Mouse (Mus musculus) CH12.LX (cell line): ENCODE data around the gene Ufd1. TPM values are rescaled to one million over a fixed set of nuclear protein-coding genes. Genes with fewer than 3 reads are reported as not detected.

Experiments used
- DNase-seq: peaks from one replicate; pipeline ENCODE4 v3.0.0-alpha.2; 2013; ENCODE audit errors: extremely low read depth
- H3K27ac ChIP-seq: 2 replicates; pipeline ENCODE4 v1.5.1; 2012; ENCODE audit warnings: low read depth, mild to moderate bottlenecking, control low read depth, moderate library complexity; ENCODE audit not compliant: insufficient read depth
- H3K27me3 ChIP-seq: replicated peaks from 2 replicates; pipeline ENCODE3; 2012; ENCODE audit warnings: inconsistent platforms
- H3K36me3 ChIP-seq, 2 experiments: replicated peaks in 1 of 2; 2 replicates each; pipeline versions ENCODE3 to v1.6.1; 2012; ENCODE audit warnings: inconsistent platforms in 1 of 2, low read length in 1 of 2, mild to moderate bottlenecking in 1 of 2, mixed read lengths in 1 of 2, moderate library complexity in 1 of 2; ENCODE audit not compliant: control insufficient read depth in 1 of 2, insufficient read depth in 1 of 2
- H3K4me1 ChIP-seq, 2 experiments: 2 replicates each; pipeline ENCODE4 v1.6.1; 2012; ENCODE audit warnings: inconsistent platforms in 1 of 2, moderate library complexity in 1 of 2; ENCODE audit not compliant: insufficient read depth in 2 of 2, control insufficient read depth in 1 of 2
- H3K4me2 ChIP-seq: 2 replicates; pipeline ENCODE4 v1.6.1; 2012; ENCODE audit warnings: low read depth, mild to moderate bottlenecking, control low read depth; ENCODE audit not compliant: poor library complexity, insufficient read depth, severe bottlenecking
- H3K4me3 ChIP-seq, 3 experiments: fragments of 150-350 bp in 1 of 3; sonication (generic) in 1 of 3; replicated peaks in 1 of 3; 2 replicates each; pipeline versions ENCODE3 to v1.5.1; 2011 to 2012; ENCODE audit warnings: low read depth in 2 of 3, low read length in 2 of 3, mild to moderate bottlenecking in 2 of 3, moderate library complexity in 2 of 3, control low read depth in 1 of 3, improper control_type of control experiment in 1 of 3, inconsistent platforms in 1 of 3, mixed read lengths in 1 of 3; ENCODE audit not compliant: poor library complexity in 1 of 3
- H3K79me2 ChIP-seq: replicated peaks from 2 replicates; pipeline ENCODE4 v1.6.1; 2012; ENCODE audit warnings: mild to moderate bottlenecking, moderate library complexity; ENCODE audit not compliant: control insufficient read depth, poor library complexity, insufficient read depth, severe bottlenecking; ENCODE audit errors: extremely low read depth
- H3K9ac ChIP-seq: 2 replicates; pipeline ENCODE4 v1.6.1; 2012; ENCODE audit warnings: low read depth, mild to moderate bottlenecking, control low read depth, moderate library complexity; ENCODE audit not compliant: insufficient read depth
- H3K9me3 ChIP-seq: replicated peaks from 2 replicates; pipeline ENCODE3; 2012; ENCODE audit warnings: low read length, inconsistent platforms, mixed read lengths
- BHLHE40 ChIP-seq: IDR thresholded peaks from 2 replicates; pipeline ENCODE4 v1.6.1; 2011; ENCODE audit warnings: mild to moderate bottlenecking, low read depth, low read length, improper control_type of control experiment
- CHD1 ChIP-seq: IDR thresholded peaks from 2 replicates; pipeline ENCODE4 v1.6.1; 2012; ENCODE audit warnings: low read depth, low read length, improper control_type of control experiment, inconsistent platforms
- CTCF ChIP-seq, 2 experiments: IDR thresholded peaks in 1 of 2; conservative IDR thresholded peaks in 1 of 2; 2 replicates each; pipeline ENCODE4 v1.5.1; 2011 to 2012; ENCODE audit warnings: low read depth in 2 of 2, low read length in 2 of 2, improper control_type of control experiment in 1 of 2, inconsistent platforms in 1 of 2, mild to moderate bottlenecking in 1 of 2, moderate library complexity in 1 of 2
- ELF1 ChIP-seq: IDR thresholded peaks from 2 replicates; pipeline ENCODE4 v1.6.1; 2014; ENCODE audit warnings: low read depth, mild to moderate bottlenecking, inconsistent platforms, low read length, improper control_type of control experiment
- ETS1 ChIP-seq: conservative IDR thresholded peaks from 2 replicates; pipeline ENCODE4 v1.6.1; 2012; ENCODE audit warnings: low read depth, mild to moderate bottlenecking, inconsistent platforms, low read length, improper control_type of control experiment, moderate library complexity
- HCFC1 ChIP-seq: IDR thresholded peaks from 2 replicates; pipeline ENCODE4 v1.6.1; 2012; ENCODE audit warnings: low read depth, mild to moderate bottlenecking, inconsistent platforms, low read length, improper control_type of control experiment
- IRF4 ChIP-seq: IDR thresholded peaks from 2 replicates; pipeline ENCODE4 v1.6.1; 2014; ENCODE audit warnings: low read depth, mild to moderate bottlenecking, inconsistent platforms, low read length, improper control_type of control experiment
- JUN ChIP-seq: IDR thresholded peaks from 2 replicates; pipeline ENCODE4 v1.6.1; 2011; ENCODE audit warnings: low read depth, mild to moderate bottlenecking, low read length, improper control_type of control experiment, moderate library complexity; ENCODE audit not compliant: insufficient read depth
- KAT2A ChIP-seq: IDR thresholded peaks from 2 replicates; pipeline ENCODE4 v1.6.1; 2012; ENCODE audit warnings: low read length, improper control_type of control experiment, inconsistent platforms; ENCODE audit not compliant: insufficient replicate concordance
- MAFK ChIP-seq: IDR thresholded peaks from 2 replicates; pipeline ENCODE4 v1.6.1; 2011; ENCODE audit warnings: low read length, improper control_type of control experiment; ENCODE audit not compliant: insufficient replicate concordance
- MAX ChIP-seq: IDR thresholded peaks from 2 replicates; pipeline ENCODE4 v1.6.1; 2011; ENCODE audit warnings: low read length, improper control_type of control experiment
- MAZ ChIP-seq: IDR thresholded peaks from 2 replicates; pipeline ENCODE4 v1.6.1; 2012; ENCODE audit warnings: low read depth, mild to moderate bottlenecking, inconsistent platforms, low read length, improper control_type of control experiment, moderate library complexity
- MEF2A ChIP-seq: IDR thresholded peaks from 2 replicates; pipeline ENCODE4 v1.6.1; 2014; ENCODE audit warnings: low read depth, mild to moderate bottlenecking, inconsistent platforms, low read length, improper control_type of control experiment, borderline replicate concordance
- NELFE ChIP-seq: IDR thresholded peaks from 2 replicates; pipeline ENCODE4 v1.6.1; 2011; ENCODE audit warnings: low read depth, low read length, improper control_type of control experiment
- NRF1 ChIP-seq: IDR thresholded peaks from 2 replicates; pipeline ENCODE4 v1.6.1; 2014; ENCODE audit warnings: low read depth, mild to moderate bottlenecking, inconsistent platforms, low read length, improper control_type of control experiment, moderate library complexity
- POLR2A ChIP-seq: IDR thresholded peaks from 2 replicates; pipeline ENCODE4 v1.6.1; 2011; ENCODE audit warnings: low read depth, mild to moderate bottlenecking, improper control_type of control experiment, low read length
- POLR2AphosphoS2 ChIP-seq: IDR thresholded peaks from 2 replicates; pipeline ENCODE4 v1.6.1; 2011; ENCODE audit warnings: low read depth, low read length, improper control_type of control experiment
- RAD21 ChIP-seq: IDR thresholded peaks from 2 replicates; pipeline ENCODE4 v1.6.1; 2011; ENCODE audit warnings: low read depth, mild to moderate bottlenecking, low read length, improper control_type of control experiment, moderate library complexity
- SIN3A ChIP-seq: IDR thresholded peaks from 2 replicates; pipeline ENCODE4 v1.6.1; 2012; ENCODE audit warnings: low read length, improper control_type of control experiment, inconsistent platforms
- SMC3 ChIP-seq: IDR thresholded peaks from 2 replicates; pipeline ENCODE4 v1.6.1; 2011; ENCODE audit warnings: low read depth, low read length, improper control_type of control experiment
- TBP ChIP-seq: conservative IDR thresholded peaks from 2 replicates; pipeline ENCODE4 v1.6.1; 2011; ENCODE audit warnings: low read depth, low read length, improper control_type of control experiment
- TCF12 ChIP-seq: IDR thresholded peaks from 2 replicates; pipeline ENCODE4 v1.6.1; 2014; ENCODE audit warnings: low read depth, mild to moderate bottlenecking, inconsistent platforms, low read length, improper control_type of control experiment
- USF1 ChIP-seq: IDR thresholded peaks from 2 replicates; pipeline ENCODE4 v1.6.1; 2014; ENCODE audit warnings: low read depth, mild to moderate bottlenecking, inconsistent platforms, low read length, improper control_type of control experiment
- ZC3H11A ChIP-seq: IDR thresholded peaks from 2 replicates; pipeline ENCODE4 v1.6.1; 2012; ENCODE audit warnings: low read depth, mild to moderate bottlenecking, inconsistent platforms, low read length, improper control_type of control experiment
- ZKSCAN1 ChIP-seq: IDR thresholded peaks from 2 replicates; pipeline ENCODE4 v1.6.1; 2012; ENCODE audit warnings: low read depth, inconsistent platforms, low read length, improper control_type of control experiment, borderline replicate concordance
- ZMIZ1 ChIP-seq: IDR thresholded peaks from 2 replicates; pipeline ENCODE4 v1.6.1; 2012; ENCODE audit warnings: low read depth, mild to moderate bottlenecking, inconsistent platforms, low read length, improper control_type of control experiment
- ZNF384 ChIP-seq: IDR thresholded peaks from 2 replicates; pipeline ENCODE4 v1.6.1; 2012; ENCODE audit warnings: low read depth, low read length, improper control_type of control experiment, inconsistent platforms
- dilution Hi-C: fragments of 300-500 bp; cut with MboI; formaldehyde crosslinking; loops from 2 replicates; pipeline ENCODE4 v1.14.3; 2020; ENCODE audit warnings: low sequenced_read_pairs; ENCODE audit not compliant: extremely low pct_unique_long_range_greater_than_20kb, extremely low pct_ligation_motif_present
- in situ Hi-C: fragments of 300-500 bp; cut with MboI; formaldehyde crosslinking; loops from 3 replicates; pipeline ENCODE4 v1.14.3; 2019; ENCODE audit warnings: low sequenced_read_pairs, low pct_ligation_motif_present, low pct_unique_long_range_greater_than_20kb, mixed read lengths
- polyA plus RNA-seq: library from polyadenylated mRNA; unstranded; fragments of >175 nt; gene quantifications from 2 replicates; pipeline ENCODE4 v1.2.1, GENCODE M21; 2012; ENCODE audit warnings: low read depth; ENCODE audit not compliant: insufficient read length
- total RNA-seq, 2 experiments: library from RNA; depleted of rRNA; stranded (reverse); fragments of 300-350 nt in 1 of 2; fragments of >200 nt in 1 of 2; gene quantifications; 2 replicates each; pipeline ENCODE4 v1.2.3; 2012 to 2014

The Ufd1 gene
- total and polyA plus RNA-seq, 3 experiments, result 43.6 to 80.8 (median 62.6) TPM

DNA sequence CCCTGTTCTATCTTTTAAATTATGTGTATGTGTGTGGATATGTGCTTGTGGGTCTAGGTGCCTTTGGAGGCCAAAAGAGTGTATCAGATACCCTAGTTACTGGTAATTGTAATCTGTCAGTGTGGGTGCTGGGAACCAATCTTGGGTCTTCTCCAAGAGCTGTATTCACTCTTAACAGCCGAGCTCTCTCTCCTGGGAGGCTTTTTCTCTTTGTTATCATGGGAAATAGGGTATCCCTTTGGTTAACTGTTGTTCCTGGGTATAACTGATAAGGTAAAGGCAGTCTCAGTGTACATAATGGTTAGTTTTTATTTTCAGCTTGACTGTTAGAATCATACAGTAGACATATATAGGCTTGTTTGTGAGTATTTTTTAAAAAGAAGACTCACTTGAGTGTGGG is 10.8 kb downstream of the Ufd1 start:
- Histone ChIP-seq H3K4me1 (no peaks in the 10 kb centered on the region), H3K27me3 (no peaks in the 10 kb centered on the region), H3K36me3 (peaks cover 88 to 98% of the 10 kb centered on the region in 2 experiments), H3K4me3 (no peak overlapping the region), H3K4me2 (no peak overlapping the region), H3K79me2 (no peaks in the 10 kb centered on the region), H3K27ac (no peak overlapping the region), H3K9me3 (no peaks in the 10 kb centered on the region), H3K9ac (no peak overlapping the region)
- in situ Hi-C loops (no loop called here), dilution Hi-C loops (no loop called here)
- TF ChIP-seq IRF4, result no peak
- TF ChIP-seq NRF1, result no peak
- no peak for TF ChIP-seq RAD21
- TF ChIP-seq NELFE, result no peak
- TF ChIP-seq MAFK, result no peak
- TF ChIP-seq ZC3H11A, result no peak
- TF ChIP-seq TCF12, result no peak
- no peak for TF ChIP-seq ETS1
- TF ChIP-seq MAX, result no peak
- TF ChIP-seq ZNF384, result no peak
- no peak for TF ChIP-seq MAZ
- TF ChIP-seq ELF1, result no peak
- TF ChIP-seq HCFC1, result no peak
- TF ChIP-seq MEF2A, result no peak
- TF ChIP-seq SIN3A, result no peak
- no peak for TF ChIP-seq POLR2AphosphoS2
- TF ChIP-seq BHLHE40, result no peak
- TF ChIP-seq KAT2A, result no peak
- no peak for TF ChIP-seq JUN
- DNase-seq, result no peak

DNA sequence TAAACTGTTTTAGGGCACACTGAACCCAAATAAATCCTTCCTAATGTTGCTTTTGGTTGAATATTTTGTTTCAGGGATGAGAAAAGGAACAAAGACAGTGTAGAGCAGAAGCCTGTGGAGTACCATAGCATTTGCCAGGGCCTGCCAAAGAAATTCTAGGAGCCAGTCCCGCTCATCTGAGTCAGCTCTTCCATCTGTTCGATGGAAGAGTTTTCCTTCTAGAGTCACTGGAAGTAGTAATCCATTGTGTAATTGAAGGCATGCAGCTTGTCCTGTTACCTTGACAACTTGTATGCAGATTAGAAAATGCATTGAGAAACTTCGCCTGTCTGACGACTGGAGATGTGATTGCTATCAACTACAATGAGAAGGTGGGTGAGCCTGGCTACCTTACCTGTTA is 11.3 kb downstream of the Ufd1 start:
- no peak for DNase-seq
- Histone ChIP-seq H3K4me1 (no peaks in the 10 kb centered on the region), H3K79me2 (no peaks in the 10 kb centered on the region), H3K4me2 (no peak overlapping the region), H3K27me3 (no peaks in the 10 kb centered on the region), H3K36me3 (peaks cover 89 to 98% of the 10 kb centered on the region in 2 experiments), H3K9ac (no peak overlapping the region), H3K9me3 (no peaks in the 10 kb centered on the region), H3K27ac (no peak overlapping the region), H3K4me3 (no peak overlapping the region)
- in situ Hi-C loops, result no loop called here
- no peak for TF ChIP-seq NRF1
- no peak for TF ChIP-seq HCFC1
- TF ChIP-seq IRF4, result no peak
- TF ChIP-seq ZMIZ1, result no peak
- TF ChIP-seq ZKSCAN1, result no peak
- TF ChIP-seq MAFK, result no peak
- no peak for TF ChIP-seq MEF2A
- no peak for TF ChIP-seq TBP
- no peak for TF ChIP-seq TCF12
- TF ChIP-seq CHD1, result no peak
- no peak for TF ChIP-seq CTCF (conservative IDR thresholded peaks at IDR 0.05 in 1 of 2, IDR thresholded peaks at IDR 0.05 in 1 of 2; ENCODE audit: low read depth in 2 of 2, low read length in 2 of 2)
- no peak for TF ChIP-seq MAZ
- no peak for TF ChIP-seq POLR2A
- no peak for TF ChIP-seq SMC3
- TF ChIP-seq NELFE, result no peak
- no peak for TF ChIP-seq USF1
- dilution Hi-C loops, result no loop called here
